In genomic region chr17:45723732-45724573, GRCm38 (mm10) we compare ENCODE assay signal across 8 mouse cellular contexts. TPM values are rescaled to one million over a fixed set of nuclear protein-coding genes. Genes with fewer than 3 reads are reported as not detected.
DNase-seq lines count a peak whose midpoint lies in the region; ATAC-seq lines count a peak whose summit lies in the region.

No protein-coding gene starts in this region.

- intact Hi-C loops in left cerebral cortex, postnatal 10 days (cut with DNase I): loop anchor here (5.0 kb wide), 1 partner anchor 47 kb away; no protein-coding TSS in a partner anchor

- no peaks in the 10 kb centered on the region for H3K36me3 ChIP-seq in hindbrain, embryonic 15.5 days

- peak overlapping the region; percentile 51 for H3K4me3 ChIP-seq in hindbrain, embryonic 15.5 days

- peak overlapping the region; percentile 91 for H3K27ac ChIP-seq in hindbrain, embryonic 15.5 days (replicated peaks)

- 2% methylated on average over 25 of the region's 25 CpGs for WGBS in hindbrain, embryonic 15.5 days

- peak; percentile 57 for ATAC-seq in hindbrain, embryonic 15.5 days (ENCODE audit: low FRiP score, low read depth)
- peak; percentile 93 for ATAC-seq in megakaryocyte progenitor cell, adult 5-6 weeks (replicated peaks; ENCODE audit: poor library complexity)

- peak overlapping the region; percentile 64 for H3K4me2 ChIP-seq in hindbrain, embryonic 15.5 days

- no peaks in the 10 kb centered on the region for H3K27me3 ChIP-seq in hindbrain, embryonic 15.5 days

- H3K9ac ChIP-seq in hindbrain, embryonic 15.5 days: peak overlapping the region; percentile 57

- peak; percentile 68 for DNase-seq in WW6 (ENCODE audit: low read depth, low spot score)
- peak; percentile 86 for DNase-seq in cerebellum, adult 9-10 months
- peak; percentile 92 for DNase-seq in forelimb bud, embryonic 11.5 days (ENCODE audit: low read depth, low spot score)
- DNase-seq in left cerebral cortex, postnatal 10 days (ENCODE audit: extremely low spot score in 1 of 2, low spot score in 2 of 2): peak; percentile 77 to 83
- DNase-seq in right cerebral cortex, postnatal 14 days: peak; percentile 84
- DNase-seq in urinary bladder, postnatal 4 days (ENCODE audit: low spot score in 2 of 2): peak; percentile 62 to 87

- H3K4me1 ChIP-seq in hindbrain, embryonic 15.5 days (replicated peaks): peaks cover 14% of the 10 kb centered on the region

- no peaks in the 10 kb centered on the region for H3K9me3 ChIP-seq in hindbrain, embryonic 15.5 days

RNA-seq across cellular contexts. Expression of gene 1600014C23Rik, which starts 9.7 kb away (rescaled TPM):
- polyA plus RNA-seq in hindbrain, embryonic 15.5 days (2015; fragmentation: Nextera tagmentation; extraction: Ambion mirVana): 0.43 TPM in 1 of 2 replicates, not detected in the other
- not detected for total RNA-seq in left cerebral cortex, postnatal 10 days (2021)
- total RNA-seq in megakaryocyte progenitor cell, adult 5-6 weeks (2015): not detected in 2 replicates
- total RNA-seq in megakaryocyte progenitor cell, adult 5-6 weeks (2017): not detected in 2 replicates

RNA-seq across cellular contexts. Expression of gene Tmem63b, which starts 37.2 kb away (rescaled TPM):
- 149 and 155 TPM in 2 replicates for polyA plus RNA-seq in hindbrain, embryonic 15.5 days (2015; fragmentation: Nextera tagmentation; extraction: Ambion mirVana)
- 100 to 1,000 TPM; 238 to 244 TPM for total RNA-seq in left cerebral cortex, postnatal 10 days (2021)
- 3.9 and 5.0 TPM in 2 replicates for total RNA-seq in megakaryocyte progenitor cell, adult 5-6 weeks (2015)
- 2.0 and 5.5 TPM in 2 replicates for total RNA-seq in megakaryocyte progenitor cell, adult 5-6 weeks (2017)

RNA-seq across cellular contexts. Expression of gene Mrpl14, which starts 37.8 kb away (rescaled TPM):
- polyA plus RNA-seq in hindbrain, embryonic 15.5 days (2015; fragmentation: Nextera tagmentation; extraction: Ambion mirVana): 120 and 129 TPM in 2 replicates
- total RNA-seq in left cerebral cortex, postnatal 10 days (2021): 10 to 100 TPM; 46.8 to 47.1 TPM
- total RNA-seq in megakaryocyte progenitor cell, adult 5-6 weeks (2015): 35.2 and 47.5 TPM in 2 replicates
- 24.9 and 34.2 TPM in 2 replicates for total RNA-seq in megakaryocyte progenitor cell, adult 5-6 weeks (2017)

Comparison
In these comparisons a context has a peak if more than half of its experiments do, and no peak if none do; other contexts are left out.
1. Peak in every context shown above with its lines: DNase-seq, ATAC-seq, H3K4me3 ChIP-seq and H3K27ac ChIP-seq.
2. RNA of gene Tmem63b, which starts 37.2 kb away (total RNA-seq): 238 to 244 TPM in left cerebral cortex, postnatal 10 days; 2.0 to 5.5 TPM in megakaryocyte progenitor cell, adult 5-6 weeks; every median in the first group is over 10 times any median in the second.